Mouse (Mus musculus): ENCODE measurements around the gene Cd72.
A peak's percentile ranks its signal among the peaks of the same experiment; 100 is the strongest.

Gene Cd72

GRCm38 (mm10) chr4:43427501-43428179, 26.8 kb downstream of the Cd72 start:
- DNase-seq (ENCODE audit: low spot score in 2 of 2): no peak

DNA sequence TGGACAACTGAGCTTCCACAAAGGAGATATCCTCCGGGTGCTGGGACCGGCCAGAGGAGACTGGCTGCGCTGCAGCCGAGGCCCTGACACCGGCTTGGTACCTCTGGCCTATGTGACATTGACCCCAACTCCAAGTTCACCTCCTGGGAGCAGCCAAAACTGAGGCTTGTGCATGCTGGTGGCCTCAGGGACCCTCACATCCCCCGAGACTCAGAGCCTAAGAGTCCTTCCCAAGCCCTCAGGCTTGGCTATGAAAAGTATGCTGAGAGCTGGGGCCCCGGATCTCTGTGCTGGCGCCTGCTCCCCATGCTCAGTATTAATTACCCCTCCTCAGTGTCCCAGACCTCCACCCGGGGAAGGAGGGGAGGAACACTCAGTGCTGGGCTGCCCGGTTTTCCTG, 27.9 kb downstream of the Cd72 start:
- DNase-seq (ENCODE audit: low spot score in 2 of 2): no peak

DNA sequence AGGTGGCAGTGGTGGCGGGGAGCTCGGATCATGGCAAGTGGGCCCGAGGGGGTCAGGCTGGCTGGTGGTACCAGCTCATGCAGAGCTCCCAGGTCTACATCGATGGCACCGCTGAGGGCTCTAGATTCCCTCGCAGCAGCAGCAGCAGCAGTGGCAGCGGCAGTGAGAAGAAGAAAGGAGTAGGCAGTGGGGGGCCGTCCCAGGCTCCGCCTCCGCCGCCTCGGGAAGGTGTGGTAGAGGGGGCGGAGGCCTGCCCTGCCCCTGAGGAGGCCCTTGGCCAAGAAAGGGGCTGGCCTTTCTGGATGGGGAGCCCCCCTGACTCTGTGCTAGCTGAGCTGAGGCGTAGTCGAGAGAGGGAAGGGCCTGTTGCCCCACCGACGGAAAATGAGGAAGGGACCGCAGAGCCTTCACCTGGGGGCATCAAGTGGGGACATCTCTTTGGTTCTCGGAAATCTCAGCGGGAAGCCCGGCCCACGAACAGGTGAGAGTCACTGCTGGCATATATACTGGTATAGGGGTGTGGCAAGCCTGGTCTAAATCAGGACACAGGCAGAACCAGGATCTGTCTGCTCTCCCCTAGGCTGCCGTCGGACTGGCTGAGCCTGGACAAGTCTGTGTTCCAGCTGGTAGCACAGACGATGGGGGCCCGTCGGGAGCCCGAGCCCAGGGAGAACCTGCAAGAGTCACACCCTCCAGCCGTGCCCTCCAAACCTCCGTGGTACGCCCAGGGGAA, 28.6 kb downstream of the Cd72 start:
- DNase-seq (ENCODE audit: low spot score in 2 of 2): no peak

DNA sequence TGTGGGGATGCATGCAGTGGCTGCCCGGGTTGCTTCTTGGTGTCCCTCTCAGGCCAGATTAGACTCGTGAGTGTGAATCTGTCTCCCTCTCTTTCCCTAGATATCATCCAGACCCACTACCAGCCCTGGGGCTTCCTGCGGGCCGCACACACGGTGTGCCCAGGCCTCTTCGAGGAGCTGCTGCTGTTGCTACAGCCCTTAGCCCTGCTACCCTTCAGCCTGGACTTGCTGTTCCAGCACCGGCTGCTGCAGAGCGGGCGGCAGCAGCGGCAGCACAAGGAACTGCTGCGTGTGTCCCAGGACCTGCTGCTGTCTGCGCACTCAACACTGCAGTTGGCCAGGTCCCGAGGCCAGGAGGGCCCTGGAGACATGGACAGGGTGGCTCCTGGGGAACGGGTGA, 29.2 kb downstream of the Cd72 start:
- DNase-seq (ENCODE audit: low spot score in 2 of 2): no peak

DNA sequence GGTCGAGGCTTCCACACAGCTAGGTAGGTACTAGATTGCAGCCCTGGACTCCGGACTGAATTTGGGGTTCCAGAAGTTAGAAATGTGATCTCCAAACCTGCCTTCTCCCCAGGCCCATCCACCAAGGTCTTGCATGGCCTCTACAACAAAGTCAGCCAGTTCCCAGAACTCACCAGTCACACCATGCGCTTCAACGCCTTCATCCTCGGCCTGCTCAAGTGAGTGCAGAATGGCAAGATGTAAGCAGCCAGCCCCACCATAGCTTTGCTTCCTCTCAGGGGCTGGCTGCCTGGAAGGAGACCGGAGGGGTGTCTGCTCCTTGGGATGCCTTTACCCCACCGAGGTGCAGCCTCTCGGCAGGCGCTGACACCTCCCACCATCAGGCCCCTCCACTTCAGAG, 30.4 kb downstream of the Cd72 start:
- DNase-seq (ENCODE audit: low spot score in 2 of 2): no peak

GRCm38 (mm10) chr4:43423267-43423934, 31.0 kb downstream of the Cd72 start:
- DNase-seq (ENCODE audit: low spot score in 2 of 2): no peak

- DNase-seq (ENCODE audit: low spot score in 2 of 2): no peak
Measured at GRCm38 (mm10) chr4:43421632-43422240, 32.7 kb downstream of the Cd72 start.

- peak; percentile 67 to 82 for DNase-seq (ENCODE audit: low spot score in 2 of 2)
Measured at GRCm38 (mm10) chr4:43420305-43420704, 34.1 kb downstream of the Cd72 start.

- no peak for DNase-seq (ENCODE audit: low spot score in 2 of 2)
Measured at GRCm38 (mm10) chr4:43419801-43420281, 34.6 kb downstream of the Cd72 start.

- no peak for DNase-seq (ENCODE audit: low spot score in 2 of 2)
Measured at GRCm38 (mm10) chr4:43418973-43419656, 35.3 kb downstream of the Cd72 start.

GRCm38 (mm10) chr4:43418450-43418849, 36.0 kb downstream of the Cd72 start:
- DNase-seq (ENCODE audit: low spot score in 2 of 2): no peak

DNA sequence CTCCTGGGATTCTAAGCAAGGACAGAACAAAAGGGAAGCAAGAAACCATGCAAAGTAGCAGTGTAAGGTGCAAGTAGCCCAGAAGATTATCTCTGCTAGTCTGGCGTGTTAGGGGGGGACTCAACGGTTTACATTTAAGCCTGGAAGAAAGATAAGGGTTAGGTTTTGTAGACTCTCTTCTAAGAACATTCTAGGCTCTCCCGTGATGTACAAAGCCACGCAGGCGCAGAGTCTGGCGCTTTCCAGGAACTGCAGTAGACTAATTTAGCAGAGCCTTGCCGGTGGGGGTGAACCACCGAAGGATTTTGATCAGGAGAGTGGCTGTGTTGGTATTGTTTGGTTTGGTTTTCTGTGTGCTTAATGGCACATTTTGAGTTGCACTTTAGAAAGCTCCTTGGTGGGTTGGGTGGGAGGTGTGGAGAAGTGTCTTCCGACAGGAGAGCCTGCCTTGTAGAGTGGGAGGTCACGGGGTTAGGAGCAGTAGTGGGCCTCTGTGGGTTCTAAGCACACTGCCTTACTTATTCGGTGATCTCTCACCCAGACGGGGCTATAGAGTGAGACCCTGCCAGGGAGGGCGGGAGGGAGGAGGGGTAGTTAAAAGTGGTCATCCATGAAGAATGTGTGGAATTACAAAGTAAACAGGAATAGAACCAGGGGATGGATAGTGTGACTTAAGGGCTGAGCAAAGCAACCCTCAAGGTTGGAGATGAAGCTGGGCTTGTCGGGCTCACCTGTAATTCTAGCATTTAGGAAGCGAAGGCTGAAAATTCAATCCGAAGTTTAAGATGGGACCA, 37.0 kb downstream of the Cd72 start:
- DNase-seq (ENCODE audit: low spot score in 2 of 2): no peak

DNA sequence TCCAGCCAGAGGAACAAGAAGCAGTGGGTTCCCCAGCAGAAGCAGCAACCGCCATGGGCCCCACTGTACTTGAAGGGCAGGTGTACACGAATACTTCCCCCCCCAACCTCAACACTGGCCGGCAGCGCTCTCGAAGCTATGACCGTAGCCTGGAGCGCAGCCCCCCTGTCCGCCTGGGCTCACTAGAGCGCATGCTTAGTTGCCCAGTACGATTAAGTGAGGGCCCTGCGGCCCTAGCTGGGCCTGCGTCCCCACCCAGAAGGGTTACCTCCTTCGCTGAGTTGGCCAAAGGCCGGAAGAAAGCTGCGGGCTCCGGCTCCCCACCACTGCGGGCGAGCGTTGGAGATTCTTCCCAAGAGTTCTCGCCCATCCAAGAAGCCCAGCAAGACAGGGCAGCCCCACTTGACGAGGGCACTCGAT, 38.3 kb downstream of the Cd72 start:
- DNase-seq (ENCODE audit: low spot score in 2 of 2): no peak

- DNase-seq (ENCODE audit: low spot score in 2 of 2): no peak
Measured at GRCm38 (mm10) chr4:43415221-43416070, 39.0 kb downstream of the Cd72 start.

GRCm38 (mm10) chr4:43414761-43415160, 39.7 kb downstream of the Cd72 start:
- no peak for DNase-seq (ENCODE audit: low spot score in 2 of 2)

DNA sequence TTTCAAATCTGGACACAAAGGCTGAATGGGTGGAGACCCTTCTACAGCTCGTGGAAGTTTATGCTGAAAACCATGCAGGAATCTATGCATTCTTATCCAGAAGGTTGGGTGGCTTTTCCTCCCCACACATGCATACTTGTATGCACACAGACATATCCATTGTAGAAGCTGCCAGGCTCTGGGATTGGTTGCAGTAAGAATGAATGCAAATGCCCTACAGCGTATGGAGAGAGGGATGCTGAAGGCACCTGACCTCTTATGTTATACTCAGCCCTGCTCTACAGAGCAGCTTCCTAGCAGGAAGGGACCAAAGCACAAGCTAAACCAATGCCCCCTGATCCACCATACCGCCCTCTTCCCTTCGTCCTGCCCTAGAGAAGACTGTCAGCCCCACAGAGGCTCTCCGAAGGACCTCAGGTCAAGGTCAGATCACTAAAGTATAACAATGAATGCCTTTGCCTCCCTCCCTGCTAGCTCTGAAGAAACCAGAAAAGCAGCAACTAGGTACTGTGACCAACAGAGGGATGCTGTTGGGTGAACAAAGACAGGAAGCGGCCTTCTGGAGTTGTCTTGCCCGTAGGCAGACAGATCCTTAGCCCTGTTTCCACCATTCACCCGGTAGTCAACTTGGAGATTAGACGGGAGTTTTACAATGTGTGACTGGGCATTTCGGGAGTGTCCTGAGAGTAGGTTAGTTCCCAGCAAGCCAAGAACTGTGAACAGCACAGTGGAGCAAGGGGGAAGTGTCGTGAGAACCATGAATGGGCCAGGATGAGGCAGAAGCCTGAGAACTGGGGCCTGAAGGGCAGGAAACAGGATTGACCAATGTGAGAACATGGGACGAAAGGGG, 47.1 kb downstream of the Cd72 start:
- DNase-seq (ENCODE audit: low spot score in 2 of 2): no peak

GRCm38 (mm10) chr4:43406162-43406971, 48.1 kb downstream of the Cd72 start:
- DNase-seq (ENCODE audit: low spot score in 2 of 2): peak; percentile 70 to 76

- DNase-seq (ENCODE audit: low spot score in 2 of 2): no peak
Measured at GRCm38 (mm10) chr4:43404697-43405096, 49.7 kb downstream of the Cd72 start.
